Mouse (Mus musculus): ENCODE measurements at regions not wholly inside any gene's neighbourhood (a gene's known extent, or its start where the extent isn't known, plus 50 kb on each side); places are given as distances from the start of the nearest gene placed in this dataset.

DNA sequence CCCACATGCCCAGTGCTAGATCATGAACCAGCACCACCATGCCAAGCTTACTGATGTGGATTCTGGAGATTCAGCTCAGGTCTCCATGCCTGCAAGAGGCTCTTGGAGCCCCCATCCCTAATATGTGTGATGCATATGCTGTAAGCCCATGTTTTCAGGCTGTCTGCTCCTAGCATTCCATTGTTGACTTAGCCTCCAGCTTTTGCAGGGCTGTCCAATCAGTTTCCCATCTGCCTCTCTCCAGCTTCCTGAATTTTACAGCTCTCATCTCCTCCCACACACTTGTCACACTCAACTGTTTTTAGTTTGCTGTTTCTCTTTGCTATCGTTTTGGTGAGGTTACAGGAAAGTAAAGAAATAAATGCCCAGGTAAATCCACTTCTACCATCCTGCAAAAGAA, 629.2 kb upstream of the Arpp21 start:
- DNase-seq (ENCODE audit: low spot score): no peak
- no peaks in the 10 kb centered on the region for H3K27me3 ChIP-seq (ENCODE audit: control insufficient read depth, insufficient read depth, low read length)
- no peak overlapping the region for H3K27ac ChIP-seq (replicated peaks)
- no peaks in the 10 kb centered on the region for H3K9me3 ChIP-seq (ENCODE audit: control insufficient read depth, low read length)
- no peak overlapping the region for H3K4me3 ChIP-seq (ENCODE audit: low read depth, low read length)
- 72% methylated on average over 1 of the region's 1 CpGs for whole genome bisulfite sequencing
- ATAC-seq (ENCODE audit: low FRiP score, low TSS enrichment): no peak
- no peak overlapping the region for H3K4me2 ChIP-seq (replicated peaks; ENCODE audit: low read depth)
- H3K36me3 ChIP-seq (ENCODE audit: control insufficient read depth, insufficient read depth, low read length): no peaks in the 10 kb centered on the region
- TF ChIP-seq EP300 (optimal IDR thresholded peaks at IDR 0.05) (no peak), CTCF (IDR thresholded peaks at IDR 0.05; ENCODE audit: low read depth) (no peak)
- no peak overlapping the region for H3K9ac ChIP-seq (ENCODE audit: low read length)
- H3K4me1 ChIP-seq (replicated peaks; ENCODE audit: control insufficient read depth, insufficient read depth): no peaks in the 10 kb centered on the region

DNA sequence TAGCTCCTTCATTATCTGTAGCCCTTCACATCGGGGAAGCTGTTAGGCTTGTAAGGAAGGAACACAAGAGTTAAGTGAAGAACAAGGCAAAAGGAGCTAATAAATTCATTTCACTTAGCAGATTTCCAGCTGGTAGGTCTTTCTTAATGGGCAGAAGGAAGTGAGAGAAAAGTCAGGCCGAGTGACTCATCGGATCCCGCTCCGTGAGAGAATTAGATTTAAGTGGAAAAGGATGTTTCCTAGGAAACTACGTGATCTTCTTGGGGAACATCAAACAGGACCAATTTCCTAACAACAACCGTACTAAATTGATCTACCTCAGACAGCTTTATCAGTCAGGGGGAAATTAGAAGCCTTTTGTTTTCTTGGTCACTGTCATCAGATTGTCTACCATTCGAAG, 625.4 kb upstream of the Arpp21 start:
- Histone ChIP-seq H3K27ac (replicated peaks) (no peak overlapping the region), H3K9ac (ENCODE audit: low read length) (no peak overlapping the region), H3K4me3 (ENCODE audit: low read depth, low read length) (no peak overlapping the region), H3K4me2 (replicated peaks; ENCODE audit: low read depth) (no peak overlapping the region), H3K36me3 (ENCODE audit: control insufficient read depth, insufficient read depth, low read length) (no peaks in the 10 kb centered on the region), H3K9me3 (ENCODE audit: control insufficient read depth, low read length) (no peaks in the 10 kb centered on the region), H3K27me3 (ENCODE audit: control insufficient read depth, insufficient read depth, low read length) (no peaks in the 10 kb centered on the region), H3K4me1 (replicated peaks; ENCODE audit: control insufficient read depth, insufficient read depth) (no peaks in the 10 kb centered on the region)
- DNase-seq (ENCODE audit: low spot score) (no peak), ATAC-seq (ENCODE audit: low FRiP score, low TSS enrichment) (no peak)
- WGBS: 66% methylated on average over 8 of the region's 8 CpGs
- TF ChIP-seq CTCF (IDR thresholded peaks at IDR 0.05; ENCODE audit: low read depth) (no peak), EP300 (optimal IDR thresholded peaks at IDR 0.05) (no peak)

DNA sequence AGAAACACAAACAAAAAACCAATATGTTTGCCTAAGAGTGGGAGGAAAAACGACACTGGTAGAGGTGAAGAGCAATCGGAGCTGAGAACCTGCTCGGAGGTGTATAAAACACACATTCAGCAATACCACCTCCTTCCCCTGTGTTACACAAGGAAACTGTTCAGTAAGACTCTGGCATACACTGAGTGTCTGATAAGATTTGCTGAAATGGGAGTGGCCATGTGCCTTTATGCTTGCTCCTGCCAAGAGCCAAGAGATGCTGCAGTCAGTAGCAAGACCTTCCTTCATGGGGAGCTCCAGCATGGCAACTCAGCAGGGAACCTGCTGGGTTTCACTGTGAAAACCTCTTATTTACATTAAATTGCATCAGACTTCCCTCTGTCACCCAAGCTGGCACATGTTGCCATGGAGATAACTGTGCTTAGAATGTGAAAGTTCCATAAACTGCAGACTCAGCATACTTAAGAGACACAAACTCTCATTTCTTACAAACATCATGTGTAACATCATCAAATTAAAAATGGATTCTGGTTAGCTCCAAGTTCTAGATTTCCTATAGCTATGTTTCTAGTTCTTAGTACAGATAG, 624.7 kb upstream of the Arpp21 start:
- no peak overlapping the region for H3K27ac ChIP-seq (replicated peaks)
- no peak overlapping the region for H3K4me3 ChIP-seq (ENCODE audit: low read depth, low read length)
- H3K9ac ChIP-seq (ENCODE audit: low read length): no peak overlapping the region
- no peaks in the 10 kb centered on the region for H3K36me3 ChIP-seq (ENCODE audit: control insufficient read depth, insufficient read depth, low read length)
- DNase-seq (ENCODE audit: low spot score): no peak
- H3K4me2 ChIP-seq (replicated peaks; ENCODE audit: low read depth): no peak overlapping the region
- TF ChIP-seq EP300 (optimal IDR thresholded peaks at IDR 0.05) (no peak), CTCF (IDR thresholded peaks at IDR 0.05; ENCODE audit: low read depth) (no peak)
- ATAC-seq (ENCODE audit: low FRiP score, low TSS enrichment): no peak
- 67% methylated on average over 3 of the region's 3 CpGs for WGBS
- H3K9me3 ChIP-seq (ENCODE audit: control insufficient read depth, low read length): no peaks in the 10 kb centered on the region
- no peaks in the 10 kb centered on the region for H3K4me1 ChIP-seq (replicated peaks; ENCODE audit: control insufficient read depth, insufficient read depth)
- H3K27me3 ChIP-seq (ENCODE audit: control insufficient read depth, insufficient read depth, low read length): no peaks in the 10 kb centered on the region

DNA sequence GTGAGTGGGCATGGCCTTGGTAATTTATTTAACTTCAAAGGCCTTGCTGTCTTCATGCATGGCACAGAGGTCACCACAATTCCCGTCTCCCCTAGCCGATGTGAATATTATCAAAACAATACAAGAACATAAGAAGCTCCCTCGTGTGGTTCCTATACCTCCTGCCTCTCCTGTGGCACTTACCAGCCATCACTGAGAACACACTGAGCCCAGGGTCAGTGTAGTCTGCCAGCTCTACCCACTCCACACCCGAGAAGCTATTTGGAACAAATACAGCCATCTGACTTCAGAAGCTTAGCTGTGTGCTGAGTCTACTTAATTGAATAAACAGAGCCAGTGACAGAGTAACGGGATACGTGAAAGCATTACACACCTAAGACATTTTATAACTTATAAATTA, 605.7 kb upstream of the Arpp21 start:
- Histone ChIP-seq H3K27me3 (ENCODE audit: control insufficient read depth, insufficient read depth, low read length) (no peaks in the 10 kb centered on the region), H3K4me1 (replicated peaks; ENCODE audit: control insufficient read depth, insufficient read depth) (no peaks in the 10 kb centered on the region), H3K4me2 (replicated peaks; ENCODE audit: low read depth) (no peak overlapping the region), H3K36me3 (ENCODE audit: control insufficient read depth, insufficient read depth, low read length) (no peaks in the 10 kb centered on the region), H3K27ac (replicated peaks) (no peak overlapping the region), H3K9ac (ENCODE audit: low read length) (no peak overlapping the region), H3K4me3 (ENCODE audit: low read depth, low read length) (no peak overlapping the region), H3K9me3 (ENCODE audit: control insufficient read depth, low read length) (no peaks in the 10 kb centered on the region)
- no peak for TF ChIP-seq CTCF (IDR thresholded peaks at IDR 0.05; ENCODE audit: low read depth)
- no peak for TF ChIP-seq EP300 (optimal IDR thresholded peaks at IDR 0.05)
- 31% methylated on average over 6 of the region's 6 CpGs for WGBS
- ATAC-seq (ENCODE audit: low FRiP score, low TSS enrichment): no peak
- DNase-seq (ENCODE audit: low spot score): no peak

DNA sequence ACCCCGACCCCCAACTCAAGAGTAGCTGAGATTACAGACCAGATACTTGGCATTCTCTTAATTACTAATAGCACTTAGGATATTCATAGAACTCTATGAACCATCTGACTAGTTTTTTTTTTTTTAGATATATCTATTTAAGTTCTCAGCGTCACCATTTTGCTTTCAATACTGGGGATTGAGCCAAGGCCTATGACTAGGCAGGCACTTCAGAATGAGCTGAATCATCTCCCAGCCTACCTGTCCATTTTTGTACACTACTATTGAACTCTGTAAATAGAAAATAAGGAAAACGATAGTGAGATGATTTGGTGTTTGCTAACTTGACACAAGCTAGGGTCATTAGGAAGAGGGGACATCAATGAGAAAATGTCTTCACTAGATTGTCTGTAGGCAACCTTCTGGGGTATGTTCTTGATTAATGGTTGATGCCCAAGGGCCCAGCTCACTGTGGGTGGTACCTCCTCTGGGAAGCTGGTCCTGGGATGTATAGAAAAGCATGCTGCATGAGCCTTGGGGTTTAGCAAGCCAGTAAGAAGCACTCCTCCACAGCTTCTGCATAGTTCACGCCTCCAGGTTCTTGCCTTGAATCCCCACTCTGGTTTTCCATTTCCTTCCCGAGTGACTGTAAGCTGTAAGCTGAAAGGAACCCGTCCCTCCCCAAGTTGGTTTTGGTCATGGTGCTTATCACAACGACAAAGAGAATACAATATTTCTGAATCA, 603.5 kb upstream of the Arpp21 start:
- TF ChIP-seq EP300 (optimal IDR thresholded peaks at IDR 0.05) (no peak), CTCF (IDR thresholded peaks at IDR 0.05; ENCODE audit: low read depth) (no peak)
- WGBS: 63% methylated on average over 7 of the region's 7 CpGs
- Histone ChIP-seq H3K36me3 (ENCODE audit: control insufficient read depth, insufficient read depth, low read length) (no peaks in the 10 kb centered on the region), H3K27me3 (ENCODE audit: control insufficient read depth, insufficient read depth, low read length) (no peaks in the 10 kb centered on the region), H3K4me1 (replicated peaks; ENCODE audit: control insufficient read depth, insufficient read depth) (no peaks in the 10 kb centered on the region), H3K27ac (replicated peaks) (no peak overlapping the region), H3K4me3 (ENCODE audit: low read depth, low read length) (no peak overlapping the region), H3K9me3 (ENCODE audit: control insufficient read depth, low read length) (no peaks in the 10 kb centered on the region), H3K9ac (ENCODE audit: low read length) (no peak overlapping the region), H3K4me2 (replicated peaks; ENCODE audit: low read depth) (no peak overlapping the region)
- no peak for ATAC-seq (ENCODE audit: low FRiP score, low TSS enrichment)
- no peak for DNase-seq (ENCODE audit: low spot score)

DNA sequence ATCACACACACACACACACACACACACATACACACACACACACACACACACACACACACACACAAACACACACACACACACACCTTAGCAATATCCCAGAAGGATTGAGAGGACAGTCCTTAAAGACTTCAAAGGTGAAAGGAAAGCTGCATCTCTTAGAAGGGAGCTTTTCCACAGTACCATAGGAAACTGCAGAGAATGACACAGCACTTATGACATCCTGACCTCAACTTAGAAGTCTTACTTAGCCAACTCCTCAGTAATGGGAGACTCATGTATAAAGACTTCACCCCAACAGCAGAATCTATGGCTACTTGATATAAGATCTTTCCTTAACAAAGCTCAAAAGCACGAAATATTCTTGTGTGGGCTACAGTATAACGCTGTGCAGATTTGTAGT, 601.8 kb upstream of the Arpp21 start:
- Histone ChIP-seq H3K4me3 (ENCODE audit: low read depth, low read length) (no peak overlapping the region), H3K4me2 (replicated peaks; ENCODE audit: low read depth) (no peak overlapping the region), H3K9me3 (ENCODE audit: control insufficient read depth, low read length) (no peaks in the 10 kb centered on the region), H3K4me1 (replicated peaks; ENCODE audit: control insufficient read depth, insufficient read depth) (no peaks in the 10 kb centered on the region), H3K27me3 (ENCODE audit: control insufficient read depth, insufficient read depth, low read length) (no peaks in the 10 kb centered on the region), H3K9ac (ENCODE audit: low read length) (no peak overlapping the region), H3K36me3 (ENCODE audit: control insufficient read depth, insufficient read depth, low read length) (no peaks in the 10 kb centered on the region), H3K27ac (replicated peaks) (no peak overlapping the region)
- no peak for DNase-seq (ENCODE audit: low spot score)
- no peak for TF ChIP-seq EP300 (optimal IDR thresholded peaks at IDR 0.05)
- TF ChIP-seq CTCF (IDR thresholded peaks at IDR 0.05; ENCODE audit: low read depth): no peak
- ATAC-seq (ENCODE audit: low FRiP score, low TSS enrichment): no peak
- WGBS: 82% methylated on average over 2 of the region's 2 CpGs

Measured in stomach, postnatal 0 days (tissue).